Mouse (Mus musculus): Measurements from ENCODE around the gene Gm11116.
"Not testable (repeated sequence)": the region's sequence is repeated elsewhere in the genome, so short reads cannot be mapped to it uniquely, and the experiment has no call there.

The Gm11116 gene

DNA sequence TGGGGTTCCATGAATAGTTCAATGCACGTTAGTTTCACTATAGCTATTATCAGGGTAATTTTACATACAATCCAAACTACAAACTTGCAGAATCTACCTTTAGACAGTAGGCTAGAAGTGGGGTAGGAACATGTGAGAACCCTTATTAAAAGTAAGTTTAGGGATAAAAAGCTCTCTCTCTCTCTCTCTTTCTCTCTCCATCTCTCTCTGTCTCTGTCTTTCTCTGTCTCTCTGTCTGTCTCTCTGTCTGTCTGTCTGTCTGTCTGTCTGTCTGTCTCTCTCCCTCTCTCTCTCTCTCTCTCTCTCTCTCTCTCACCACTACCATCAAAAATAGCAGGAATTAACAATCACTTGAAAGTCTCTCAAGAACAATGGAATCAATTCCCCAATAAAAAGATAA, at the start of gene Gm11116:
TSS of gene Gm11116 (minus strand) at position 101 of the 400 bp plus-strand sequence.
- DNase-seq (ENCODE audit: low spot score in 2 of 2): no peak

DNA sequence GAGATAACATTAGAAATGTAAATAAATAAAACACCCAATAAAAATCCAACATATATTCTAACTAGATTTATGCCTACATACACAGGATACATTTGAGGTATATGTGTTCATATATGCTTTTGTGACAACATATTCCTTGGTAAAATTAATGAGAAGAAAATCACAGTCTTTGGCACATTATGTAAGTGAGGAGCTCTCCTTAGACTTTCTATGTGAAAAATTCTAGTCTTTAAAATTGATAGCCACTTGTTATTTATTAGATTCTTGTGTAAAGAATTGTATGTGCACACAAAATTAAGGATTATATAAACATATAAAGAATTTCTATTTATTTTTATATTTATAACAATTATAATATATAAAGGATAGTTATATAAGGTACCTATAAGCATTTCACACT, 42.7 kb upstream of the Gm11116 start, which contains the start of gene Gm11115:
TSS of gene Gm11115 (minus strand) at position 101 of the 400 bp plus-strand sequence.
- no peak for DNase-seq (ENCODE audit: low spot score in 2 of 2)

DNA sequence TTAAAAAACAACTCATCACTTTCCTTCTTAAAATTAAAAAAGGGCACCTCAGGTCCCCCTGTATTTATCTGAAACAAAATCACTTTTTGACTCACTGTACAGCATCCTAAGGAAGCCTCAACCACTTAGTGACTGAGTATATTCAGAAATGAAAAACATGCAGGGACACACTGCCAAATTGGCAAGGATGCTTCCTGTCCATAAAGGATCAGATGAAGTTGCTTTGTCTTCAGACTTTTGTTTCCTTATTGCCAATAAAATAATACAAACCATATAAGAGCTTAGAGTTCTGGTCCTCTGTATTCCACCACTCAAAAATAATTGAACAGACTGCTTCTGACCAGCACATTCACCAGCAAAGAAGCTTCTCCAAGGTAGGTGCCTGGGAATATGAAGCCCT, 25.1 kb downstream of the Gm11116 start, which contains the start of gene Smr2:
TSS of gene Smr2 (plus strand) at position 301 of the 400 bp plus-strand sequence.
- not testable (repeated sequence) for DNase-seq (ENCODE audit: low spot score in 2 of 2)
